ENCODE assay signal across 8 mouse cellular contexts in the genomic region with DNA sequence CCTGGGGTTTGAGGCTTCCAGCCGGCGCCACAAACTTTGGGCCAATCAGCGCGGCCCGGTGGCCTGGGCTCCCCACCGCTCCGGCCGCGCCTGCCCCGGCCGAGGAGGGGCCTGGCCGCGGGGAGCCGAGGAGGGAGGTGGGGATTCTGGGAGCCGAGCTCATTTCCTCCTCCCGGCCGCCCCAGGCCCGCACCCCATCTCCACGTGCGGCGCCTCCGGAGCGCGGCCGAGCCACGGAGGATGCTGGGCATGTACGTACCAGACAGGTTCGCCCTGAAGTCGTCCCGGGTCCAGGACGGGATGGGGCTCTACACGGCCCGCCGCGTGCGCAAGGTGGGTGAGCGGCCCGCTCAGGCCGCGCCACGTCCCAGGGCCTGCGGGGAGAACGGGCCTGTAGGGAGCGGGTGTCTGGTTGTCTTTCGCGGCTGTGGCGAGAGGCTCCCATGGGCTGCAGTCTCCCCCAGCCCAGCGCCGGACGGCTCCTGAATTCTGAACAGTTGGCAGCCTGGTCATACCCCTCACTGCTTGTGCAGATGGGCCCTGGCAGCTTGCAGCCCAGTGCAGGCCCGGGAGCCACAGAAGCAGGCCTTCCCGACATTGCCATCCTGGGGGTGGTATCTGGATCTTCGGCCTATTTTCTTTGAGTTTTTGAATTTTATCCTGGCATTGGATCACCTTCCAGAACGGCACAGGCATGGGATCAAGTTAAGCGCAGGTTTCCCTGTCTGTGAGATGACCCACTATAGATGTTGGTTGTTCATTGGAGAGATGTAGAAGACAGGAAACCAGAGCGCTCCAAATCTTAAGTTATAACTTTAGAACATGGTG. TPM values are rescaled to one million over a fixed set of nuclear protein-coding genes. Genes with fewer than 3 reads are reported as not detected.
DNase-seq lines count a peak whose midpoint lies in the region; ATAC-seq and TF ChIP-seq lines count a peak whose summit lies in the region.

A gene (plus strand): TSS at position 128 of the 828 bp plus-strand sequence.

- peak within 1 kb of the TSS; percentile 94 for H3K4me2 ChIP-seq in hindbrain, embryonic 16.5 days (ENCODE audit: low read length)

- no peak for TF ChIP-seq CTCF in left cerebral cortex, adult 2 months (IDR thresholded peaks at IDR 0.05)

- peak within 1 kb of the TSS; percentile 74 for H3K9ac ChIP-seq in hindbrain, embryonic 16.5 days (ENCODE audit: low read depth, low read length)

- intact Hi-C loops in left cerebral cortex, adult 2 months (cut with DNase I): no loop called here

- peak within 1 kb of the TSS; percentile 76 for H3K27ac ChIP-seq in hindbrain, embryonic 16.5 days (ENCODE audit: low read depth, low read length)
- H3K27ac ChIP-seq in left cerebral cortex, adult 2 months: peak within 1 kb of the TSS; percentile 37

- H3K9me3 ChIP-seq in hindbrain, embryonic 16.5 days (ENCODE audit: control insufficient read depth, low read length): no peaks in the 10 kb centered on the region

- H3K27me3 ChIP-seq in hindbrain, embryonic 16.5 days (replicated peaks; ENCODE audit: control insufficient read depth, insufficient read depth, low read length): no peaks in the 10 kb centered on the region

- DNase-seq in adrenal gland, adult 18-20 months (ENCODE audit: low spot score in 2 of 2): peak; percentile 71 to 73
- peak; percentile 32 to 62 for DNase-seq in cerebellum, postnatal 4 days (ENCODE audit: low spot score in 2 of 2)
- DNase-seq in gastrocnemius, adult 8-10 months (ENCODE audit: low spot score in 2 of 2): peak; percentile 5 to 22
- peak; percentile 35 to 40 for DNase-seq in left cerebral cortex, adult 2 months (ENCODE audit: extremely low spot score in 1 of 2, low spot score in 2 of 2)
- peak; percentile 61 to 80 for DNase-seq in lung, postnatal 4 days
- DNase-seq in right cerebral cortex, postnatal 10 days (ENCODE audit: low spot score in 2 of 2): peak; percentile 59 to 67
- DNase-seq in spleen, postnatal 36 days (ENCODE audit: low spot score in 2 of 2): no peak

- H3K4me1 ChIP-seq in hindbrain, embryonic 16.5 days (ENCODE audit: control insufficient read depth, insufficient read depth, low read depth, low read length): peaks cover 8% of the 10 kb centered on the region

- H3K4me3 ChIP-seq in hindbrain, embryonic 16.5 days (ENCODE audit: low read length): peak within 1 kb of the TSS; percentile 55
- H3K4me3 ChIP-seq in left cerebral cortex, adult 2 months: peak within 1 kb of the TSS; percentile 53

- peak; percentile 95 for ATAC-seq in hindbrain, embryonic 16.5 days

- H3K36me3 ChIP-seq in hindbrain, embryonic 16.5 days (ENCODE audit: control insufficient read depth, insufficient read depth, low read length): no peaks in the 10 kb centered on the region

- 4% methylated on average over 51 of the region's 56 CpGs for WGBS in hindbrain, embryonic 16.5 days

RNA-seq across cellular contexts. Expression of the gene that starts here (rescaled TPM):
- total RNA-seq in adrenal gland, adult 18-20 months (2021): 10 to 100 TPM; 10.9 to 13.8 TPM
- total RNA-seq in gastrocnemius, adult 8-10 months (2022): 1 to 10 TPM; 1.2 to 2.0 (median 1.4) TPM
- polyA plus RNA-seq in hindbrain, embryonic 16.5 days (2015; fragmentation: Nextera tagmentation; extraction: Ambion mirVana): 6.7 and 7.1 TPM in 2 replicates
- total RNA-seq in left cerebral cortex, adult 2 months (2021): 1 to 10 TPM; 5.5 to 6.3 TPM

Comparison
In these comparisons a context has a peak if more than half of its experiments do, and no peak if none do; other contexts are left out.
1. DNase-seq: peak in adrenal gland, adult 18-20 months (2 of 2), cerebellum, postnatal 4 days (2 of 2), gastrocnemius, adult 8-10 months (2 of 2), left cerebral cortex, adult 2 months (2 of 2), lung, postnatal 4 days (2 of 2) and right cerebral cortex, postnatal 10 days (2 of 2); none in spleen, postnatal 36 days (0 of 2).